Mouse (Mus musculus) heart, embryonic 15.5 days (tissue): ENCODE results near the gene Rnaset2a. TPM values are rescaled to one million over a fixed set of nuclear protein-coding genes. Genes with fewer than 3 reads are reported as not detected.
"Not testable (repeated sequence)": the region's sequence is repeated elsewhere in the genome, so short reads cannot be mapped to it uniquely, and the experiment has no call there.

Experiments
- ATAC-seq: fragments of 200-750 bp; cut with Nextera tagmentation; replicated peaks from 2 replicates; pipeline ENCODE4 v1.8.0; 2017; ENCODE audit warnings: low read depth, moderate TSS enrichment; ENCODE audit not compliant: insufficient number of reproducible peaks, insufficient read depth, low FRiP score
- H3K27ac ChIP-seq: fragments of 300-500 bp; sonication (generic); 2 replicates; pipeline ENCODE4 v1.5.1; 2015; ENCODE audit warnings: mild to moderate bottlenecking, inconsistent platforms
- H3K27me3 ChIP-seq: fragments of 300-500 bp; sonication (generic); 2 replicates; pipeline ENCODE4 v1.6.1; 2015; ENCODE audit warnings: inconsistent platforms
- H3K36me3 ChIP-seq: fragments of 300-500 bp; sonication (generic); 2 replicates; pipeline ENCODE4 v1.6.1; 2015; ENCODE audit warnings: mild to moderate bottlenecking, inconsistent platforms
- H3K4me1 ChIP-seq: fragments of 300-500 bp; sonication (generic); replicated peaks from 2 replicates; pipeline ENCODE4 v1.6.1; 2015; ENCODE audit warnings: inconsistent platforms
- H3K4me2 ChIP-seq: fragments of 300-500 bp; sonication (generic); 2 replicates; pipeline ENCODE4 v1.6.1; 2015; ENCODE audit warnings: inconsistent platforms, mild to moderate bottlenecking, moderate library complexity
- H3K4me3 ChIP-seq: fragments of 300-500 bp; sonication (generic); 2 replicates; pipeline ENCODE4 v1.5.1; 2015; ENCODE audit warnings: mild to moderate bottlenecking, inconsistent platforms
- H3K9ac ChIP-seq: fragments of 300-500 bp; sonication (generic); 2 replicates; pipeline ENCODE4 v1.6.1; 2015; ENCODE audit warnings: mild to moderate bottlenecking, inconsistent platforms
- H3K9me3 ChIP-seq: fragments of 300-500 bp; sonication (generic); replicated peaks from 2 replicates; pipeline ENCODE4 v1.6.1; 2016; ENCODE audit warnings: inconsistent platforms
- WGBS: fragments of 180-500 bp; shearing (Covaris S2); methylation state at CpG from one replicate; pipeline ENCODE4 v1.1.7; 2015; ENCODE audit warnings: mixed read lengths; 5-methylcytosine and 5-hydroxymethylcytosine counted together
- polyA plus RNA-seq: library from polyadenylated mRNA; unstranded; fragments of >200 nt; fragmentation: Nextera tagmentation; extraction: Ambion mirVana; gene quantifications from 2 replicates; pipeline ENCODE4 v1.2.1, GENCODE M21; 2015

Gene Rnaset2a
- polyA plus RNA-seq, 1 experiment from 2014 or later: 33.0 TPM

- H3K27me3 ChIP-seq, H3K27ac ChIP-seq, H3K9ac ChIP-seq, H3K9me3 ChIP-seq, ATAC-seq, H3K4me1 ChIP-seq: not testable (repeated sequence)
- peak overlapping the region; percentile 55 for H3K4me2 ChIP-seq
- 0% methylated on average over 11 of the region's 11 CpGs for WGBS
- peak overlapping the region; percentile 60 for H3K4me3 ChIP-seq
- H3K36me3 ChIP-seq: peaks cover 20% of the 10 kb centered on the region
Measured at GRCm38 (mm10) chr17:8165977-8166376, 18.1 kb upstream of the Rnaset2a start.

- Histone ChIP-seq H3K36me3 (peaks cover 17% of the 10 kb centered on the region), H3K27ac (peak overlapping the region; percentile 42; the same call in 1 of the 2 replicates), H3K4me3 (peak overlapping the region; percentile 60), H3K4me2 (peak overlapping the region; percentile 55), H3K9ac (peak overlapping the region; percentile 59)
- not testable (repeated sequence) for H3K27me3 ChIP-seq, ATAC-seq, H3K4me1 ChIP-seq, H3K9me3 ChIP-seq
- WGBS: under 1% methylated on average over 41 of the region's 42 CpGs
Measured at GRCm38 (mm10) chr17:8165608-8165945, 17.7 kb upstream of the Rnaset2a start.

GRCm38 (mm10) chr17:8164701-8165607 is 17.1 kb upstream of the Rnaset2a start, which contains the start of gene Fgfr1op:
TSS of gene Fgfr1op (plus strand) at chr17:8165501.
- H3K9me3 ChIP-seq, H3K4me1 ChIP-seq, H3K27me3 ChIP-seq: not testable (repeated sequence)
- peak within 1 kb of the TSS; percentile 59 for H3K9ac ChIP-seq
- peak; percentile 98 for ATAC-seq
- peak within 1 kb of the TSS; percentile 42; the same call in 1 of the 2 replicates for H3K27ac ChIP-seq
- H3K4me2 ChIP-seq: peak within 1 kb of the TSS; percentile 55
- peaks cover 11% of the 10 kb centered on the region; the same call in 1 of the 2 replicates for H3K36me3 ChIP-seq
- H3K4me3 ChIP-seq: peak within 1 kb of the TSS; percentile 60
- 2% methylated on average over 20 of the region's 55 CpGs for WGBS

- WGBS: 57% methylated on average over 3 of the region's 3 CpGs
- H3K4me3 ChIP-seq, H3K27ac ChIP-seq, H3K27me3 ChIP-seq, H3K9me3 ChIP-seq, ATAC-seq, H3K4me1 ChIP-seq, H3K4me2 ChIP-seq, H3K36me3 ChIP-seq, H3K9ac ChIP-seq: not testable (repeated sequence)
Measured at GRCm38 (mm10) chr17:8160969-8161368, 13.1 kb upstream of the Rnaset2a start.

GRCm38 (mm10) chr17:8158627-8159026 is 10.7 kb upstream of the Rnaset2a start:
- H3K36me3 ChIP-seq, H3K4me1 ChIP-seq, H3K4me3 ChIP-seq, H3K27ac ChIP-seq, ATAC-seq, H3K4me2 ChIP-seq, H3K27me3 ChIP-seq, H3K9ac ChIP-seq, H3K9me3 ChIP-seq: not testable (repeated sequence)
- WGBS: no CpG with 5 or more reads among the region's 1 CpGs

GRCm38 (mm10) chr17:8155982-8156381 is 8.1 kb upstream of the Rnaset2a start:
- not testable (repeated sequence) for H3K9me3 ChIP-seq, ATAC-seq

GRCm38 (mm10) chr17:8155010-8155409 is 7.1 kb upstream of the Rnaset2a start:
- not testable (repeated sequence) for H3K4me2 ChIP-seq, H3K4me3 ChIP-seq, H3K27me3 ChIP-seq, H3K36me3 ChIP-seq, H3K27ac ChIP-seq, H3K9me3 ChIP-seq, H3K4me1 ChIP-seq, H3K9ac ChIP-seq, ATAC-seq
- WGBS: 75% methylated on average over 7 of the region's 7 CpGs

More at GRCm38 (mm10) chr17:8155982-8156381, 8.1 kb upstream of the Rnaset2a start:
- H3K27ac ChIP-seq, H3K4me3 ChIP-seq, H3K9ac ChIP-seq, H3K36me3 ChIP-seq, H3K27me3 ChIP-seq, H3K4me2 ChIP-seq, H3K4me1 ChIP-seq: not testable (repeated sequence)
- 63% methylated on average over 1 of the region's 8 CpGs for WGBS

- H3K4me1 ChIP-seq, H3K36me3 ChIP-seq, H3K27ac ChIP-seq, H3K27me3 ChIP-seq, ATAC-seq, H3K9me3 ChIP-seq: not testable (repeated sequence)
- H3K4me3 ChIP-seq: peak overlapping the region; percentile 64
- H3K4me2 ChIP-seq: peak overlapping the region; percentile 66
- 22% methylated on average over 5 of the region's 5 CpGs for WGBS
- H3K9ac ChIP-seq: peak overlapping the region; percentile 74
Measured at GRCm38 (mm10) chr17:8146931-8147330, 966 bp downstream of the Rnaset2a start.

- not testable (repeated sequence) for H3K4me1 ChIP-seq, H3K36me3 ChIP-seq, H3K9ac ChIP-seq, ATAC-seq, H3K4me3 ChIP-seq, H3K27me3 ChIP-seq, H3K9me3 ChIP-seq
- WGBS: 33% methylated on average over 12 of the region's 14 CpGs
- Histone ChIP-seq H3K4me2 (0 out of 2 replicates have a peak overlapping the region, but pooled peaks have one; percentile 25), H3K27ac (peak overlapping the region; percentile 78)
Measured at GRCm38 (mm10) chr17:8143802-8144673, 3.9 kb downstream of the Rnaset2a start.

GRCm38 (mm10) chr17:8140210-8140609 is 7.7 kb downstream of the Rnaset2a start:
- H3K4me2 ChIP-seq, ATAC-seq, H3K4me1 ChIP-seq, H3K4me3 ChIP-seq, H3K9ac ChIP-seq, H3K27ac ChIP-seq, H3K27me3 ChIP-seq, H3K36me3 ChIP-seq, H3K9me3 ChIP-seq: not testable (repeated sequence)
- 69% methylated on average over 3 of the region's 3 CpGs for WGBS

GRCm38 (mm10) chr17:8138116-8138515 is 9.8 kb downstream of the Rnaset2a start:
- not testable (repeated sequence) for H3K9ac ChIP-seq, H3K4me2 ChIP-seq, H3K27ac ChIP-seq, ATAC-seq, H3K9me3 ChIP-seq, H3K4me1 ChIP-seq, H3K27me3 ChIP-seq, H3K36me3 ChIP-seq, H3K4me3 ChIP-seq
- 96% methylated on average over 5 of the region's 5 CpGs for WGBS
